Mouse (Mus musculus): ENCODE measurements around the gene Gm28778. TPM values are rescaled to one million over a fixed set of nuclear protein-coding genes. Genes with fewer than 3 reads are reported as not detected.
A peak's percentile ranks its signal among the peaks of the same experiment; 100 is the strongest.
"Not testable (repeated sequence)": the region's sequence is repeated elsewhere in the genome, so short reads cannot be mapped to it uniquely, and the experiment has no call there.

The Gm28778 gene
- polyA plus RNA-seq, 1 experiment: 3.5 TPM

GRCm38 (mm10) chr1:53312989-53313967 lies 16.4 kb downstream of the Gm28778 start, which contains the start of gene Osgepl1:
Gene Osgepl1 (plus strand): TSS chr1:53313624.
- Histone ChIP-seq H3K27ac (ENCODE audit: control insufficient read depth, insufficient read depth, low read depth, low read length) (peak within 1 kb of the TSS; percentile 88), H3K4me3 (ENCODE audit: control insufficient read depth, low read depth, low read length) (peak within 1 kb of the TSS; percentile 97), H3K4me1 (ENCODE audit: control insufficient read depth, insufficient read depth, low read length) (no peaks in the 10 kb centered on the region), H3K36me3 (ENCODE audit: control insufficient read depth, insufficient read depth, low read length) (no peaks in the 10 kb centered on the region), H3K27me3 (ENCODE audit: control insufficient read depth, insufficient read depth, low read length) (no peaks in the 10 kb centered on the region)
- TF ChIP-seq POLR2A (IDR thresholded peaks at IDR 0.05; ENCODE audit: control insufficient read depth, low read depth, low read length) (peak; percentile 70), CTCF (IDR thresholded peaks at IDR 0.05; ENCODE audit: control insufficient read depth, insufficient read depth, insufficient replicate concordance, low read depth, low read length) (no peak)

GRCm38 (mm10) chr1:53321662-53322344 lies 24.9 kb downstream of the Gm28778 start:
- H3K36me3 ChIP-seq (ENCODE audit: control insufficient read depth, insufficient read depth, low read length): no peaks in the 10 kb centered on the region; the same call in none of the 2 replicates
- H3K27ac ChIP-seq (ENCODE audit: control insufficient read depth, insufficient read depth, low read depth, low read length): no peak overlapping the region
- no peak for TF ChIP-seq CTCF (IDR thresholded peaks at IDR 0.05; ENCODE audit: control insufficient read depth, insufficient read depth, insufficient replicate concordance, low read depth, low read length)
- no peak for TF ChIP-seq POLR2A (IDR thresholded peaks at IDR 0.05; ENCODE audit: control insufficient read depth, low read depth, low read length)
- H3K4me1 ChIP-seq (ENCODE audit: control insufficient read depth, insufficient read depth, low read length): no peaks in the 10 kb centered on the region
- H3K27me3 ChIP-seq (ENCODE audit: control insufficient read depth, insufficient read depth, low read length): no peaks in the 10 kb centered on the region
- no peak overlapping the region for H3K4me3 ChIP-seq (ENCODE audit: control insufficient read depth, low read depth, low read length)

GRCm38 (mm10) chr1:53323254-53323653 lies 26.3 kb downstream of the Gm28778 start:
- no peak for TF ChIP-seq POLR2A (IDR thresholded peaks at IDR 0.05; ENCODE audit: control insufficient read depth, low read depth, low read length)

GRCm38 (mm10) chr1:53324277-53324676 lies 27.4 kb downstream of the Gm28778 start:
- Histone ChIP-seq H3K27ac (ENCODE audit: control insufficient read depth, insufficient read depth, low read depth, low read length) (no peak overlapping the region), H3K36me3 (ENCODE audit: control insufficient read depth, insufficient read depth, low read length) (no peaks in the 10 kb centered on the region; the same call in none of the 2 replicates), H3K4me3 (ENCODE audit: control insufficient read depth, low read depth, low read length) (no peak overlapping the region), H3K4me1 (ENCODE audit: control insufficient read depth, insufficient read depth, low read length) (no peaks in the 10 kb centered on the region), H3K27me3 (ENCODE audit: control insufficient read depth, insufficient read depth, low read length) (no peaks in the 10 kb centered on the region)
- no peak for TF ChIP-seq CTCF (IDR thresholded peaks at IDR 0.05; ENCODE audit: control insufficient read depth, insufficient read depth, insufficient replicate concordance, low read depth, low read length)
- TF ChIP-seq POLR2A (IDR thresholded peaks at IDR 0.05; ENCODE audit: control insufficient read depth, low read depth, low read length): no peak

More at GRCm38 (mm10) chr1:53323254-53323653, 26.3 kb downstream of the Gm28778 start:
- no peak overlapping the region for H3K27ac ChIP-seq (ENCODE audit: control insufficient read depth, insufficient read depth, low read depth, low read length)
- H3K36me3 ChIP-seq (ENCODE audit: control insufficient read depth, insufficient read depth, low read length): no peaks in the 10 kb centered on the region; the same call in none of the 2 replicates
- no peaks in the 10 kb centered on the region for H3K4me1 ChIP-seq (ENCODE audit: control insufficient read depth, insufficient read depth, low read length)
- no peaks in the 10 kb centered on the region for H3K27me3 ChIP-seq (ENCODE audit: control insufficient read depth, insufficient read depth, low read length)
- H3K4me3 ChIP-seq (ENCODE audit: control insufficient read depth, low read depth, low read length): no peak overlapping the region

- H3K4me1 ChIP-seq (ENCODE audit: control insufficient read depth, insufficient read depth, low read length): no peaks in the 10 kb centered on the region
- no peaks in the 10 kb centered on the region for H3K27me3 ChIP-seq (ENCODE audit: control insufficient read depth, insufficient read depth, low read length)
- no peak overlapping the region for H3K4me3 ChIP-seq (ENCODE audit: control insufficient read depth, low read depth, low read length)
- no peaks in the 10 kb centered on the region; the same call in none of the 2 replicates for H3K36me3 ChIP-seq (ENCODE audit: control insufficient read depth, insufficient read depth, low read length)
- H3K27ac ChIP-seq (ENCODE audit: control insufficient read depth, insufficient read depth, low read depth, low read length): no peak overlapping the region
- TF ChIP-seq CTCF (IDR thresholded peaks at IDR 0.05; ENCODE audit: control insufficient read depth, insufficient read depth, insufficient replicate concordance, low read depth, low read length) (no peak), POLR2A (IDR thresholded peaks at IDR 0.05; ENCODE audit: control insufficient read depth, low read depth, low read length) (no peak)
Measured at GRCm38 (mm10) chr1:53324827-53325494, 28.1 kb downstream of the Gm28778 start.

GRCm38 (mm10) chr1:53333527-53333926 lies 36.6 kb downstream of the Gm28778 start:
- not testable (repeated sequence) for H3K27me3 ChIP-seq (ENCODE audit: control insufficient read depth, insufficient read depth, low read length); H3K4me1 ChIP-seq (ENCODE audit: control insufficient read depth, insufficient read depth, low read length); H3K4me3 ChIP-seq (ENCODE audit: control insufficient read depth, low read depth, low read length); H3K36me3 ChIP-seq (ENCODE audit: control insufficient read depth, insufficient read depth, low read length); H3K27ac ChIP-seq (ENCODE audit: control insufficient read depth, insufficient read depth, low read depth, low read length)

GRCm38 (mm10) chr1:53335465-53335864 lies 38.6 kb downstream of the Gm28778 start:
- TF ChIP-seq POLR2A (IDR thresholded peaks at IDR 0.05; ENCODE audit: control insufficient read depth, low read depth, low read length): no peak
- no peak for TF ChIP-seq CTCF (IDR thresholded peaks at IDR 0.05; ENCODE audit: control insufficient read depth, insufficient read depth, insufficient replicate concordance, low read depth, low read length)
- no peak overlapping the region for H3K27ac ChIP-seq (ENCODE audit: control insufficient read depth, insufficient read depth, low read depth, low read length)
- H3K4me3 ChIP-seq (ENCODE audit: control insufficient read depth, low read depth, low read length): no peak overlapping the region
- H3K4me1 ChIP-seq (ENCODE audit: control insufficient read depth, insufficient read depth, low read length): no peaks in the 10 kb centered on the region
- H3K27me3 ChIP-seq (ENCODE audit: control insufficient read depth, insufficient read depth, low read length): no peaks in the 10 kb centered on the region
- no peaks in the 10 kb centered on the region for H3K36me3 ChIP-seq (ENCODE audit: control insufficient read depth, insufficient read depth, low read length)

- H3K36me3 ChIP-seq (ENCODE audit: control insufficient read depth, insufficient read depth, low read length); H3K27ac ChIP-seq (ENCODE audit: control insufficient read depth, insufficient read depth, low read depth, low read length); H3K4me1 ChIP-seq (ENCODE audit: control insufficient read depth, insufficient read depth, low read length); H3K27me3 ChIP-seq (ENCODE audit: control insufficient read depth, insufficient read depth, low read length); H3K4me3 ChIP-seq (ENCODE audit: control insufficient read depth, low read depth, low read length): not testable (repeated sequence)
Measured at GRCm38 (mm10) chr1:53337403-53337802, 40.5 kb downstream of the Gm28778 start.

Data from testis, adult 2 months (tissue).